Mouse (Mus musculus) heart, postnatal 0 days (tissue): ENCODE measurements around the gene Tmem151b.

Source experiments
- CTCF ChIP-seq: IDR thresholded peaks from 2 replicates; pipeline ENCODE4 v1.5.1; 2016; ENCODE audit warnings: antibody characterized with exemption, control low read depth, low read depth
- EP300 ChIP-seq: IDR thresholded peaks from 2 replicates; pipeline ENCODE4 v1.6.1; 2016; ENCODE audit warnings: antibody characterized with exemption, low read depth

DNA sequence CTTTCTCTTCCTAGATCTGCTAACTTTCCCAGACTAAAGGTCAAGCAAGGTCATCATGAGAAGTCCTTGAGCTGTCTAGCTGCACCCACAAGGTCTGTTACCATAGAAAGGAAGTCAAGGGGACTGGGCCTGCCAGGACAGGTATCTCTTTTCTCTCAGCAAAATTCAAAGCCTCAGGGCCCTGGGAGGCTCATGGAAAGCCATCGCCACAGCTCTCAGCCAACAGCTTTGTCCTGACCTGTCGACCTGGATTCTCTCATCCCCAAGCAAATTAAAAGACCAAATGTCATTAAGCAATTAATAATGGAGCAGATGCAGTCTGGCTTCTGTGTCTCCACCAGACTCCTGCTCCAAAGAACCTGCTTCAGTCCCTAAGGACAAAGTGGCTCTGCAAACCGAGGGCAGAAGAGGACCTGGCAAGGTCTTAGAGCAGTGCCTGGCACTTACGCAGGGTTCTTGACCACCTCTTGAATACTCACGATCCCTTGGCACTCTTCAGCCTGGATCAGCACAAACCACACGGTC is 43.5 kb downstream of the Tmem151b start:
- TF ChIP-seq CTCF (no peak), EP300 (no peak)
